Mouse (Mus musculus) liver, embryonic 14.5 days (tissue): ENCODE results near the gene Dpt.

ENCODE experiments used
- CTCF ChIP-seq: IDR thresholded peaks from 2 replicates; pipeline ENCODE4 v1.5.1; 2016; ENCODE audit warnings: antibody characterized with exemption, low read depth, control low read depth
- EP300 ChIP-seq: IDR thresholded peaks from 2 replicates; pipeline ENCODE4 v1.6.1; 2016; ENCODE audit warnings: antibody characterized with exemption, low read depth

DNA sequence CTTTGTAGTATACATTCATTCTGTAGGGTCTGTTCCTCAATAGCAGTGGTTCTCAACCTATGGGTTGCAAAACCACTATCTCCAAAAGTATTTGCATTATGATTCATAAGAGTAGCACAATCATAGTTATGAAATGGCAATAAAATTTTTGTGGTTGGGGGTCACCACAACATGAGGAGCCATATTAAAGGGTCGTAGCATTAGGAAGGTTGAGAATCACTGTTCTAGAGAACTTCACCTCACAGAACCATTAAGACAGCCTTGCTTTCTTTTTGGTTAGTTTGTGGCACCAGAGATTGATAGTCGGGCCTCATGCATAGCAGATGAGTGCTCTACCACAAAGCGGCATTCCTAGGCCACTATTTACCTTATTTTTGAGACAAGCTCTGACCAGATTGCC lies 68.2 kb downstream of the Dpt start:
- TF ChIP-seq CTCF: no peak
- TF ChIP-seq EP300: no peak
